Mouse (Mus musculus): ENCODE measurements at regions not wholly inside any gene's neighbourhood (a gene's known extent, or its start where the extent isn't known, plus 50 kb on each side); places are given as distances from the start of the nearest gene placed in this dataset.

DNA sequence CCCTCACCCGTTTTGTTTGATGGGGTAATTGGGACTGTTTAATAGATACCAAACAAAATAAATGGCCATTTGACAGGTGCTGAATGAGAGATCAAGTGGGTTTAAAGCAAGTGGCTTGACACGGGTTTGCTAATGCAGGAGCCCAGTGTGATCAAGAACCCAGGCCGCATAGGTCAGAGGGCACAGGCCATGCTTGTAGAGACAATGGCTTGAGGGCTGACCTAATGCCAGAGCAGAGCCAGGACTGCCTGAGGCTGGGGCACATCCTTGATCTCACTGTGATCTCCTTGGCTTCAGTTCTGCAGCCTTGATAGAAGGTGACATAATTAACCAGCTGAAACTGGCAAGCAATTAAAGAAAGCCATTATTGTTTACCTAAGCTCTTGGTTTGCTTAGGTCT is 420.0 kb downstream of the Fut8 start:
- no peak for TF ChIP-seq CTCF (IDR thresholded peaks at IDR 0.05; ENCODE audit: low read depth)
- TF ChIP-seq EP300 (IDR thresholded peaks at IDR 0.05; ENCODE audit: low read depth): no peak

All from heart, postnatal 0 days (tissue).